11 mouse cellular contexts compared by ENCODE assay signal in the genomic region with DNA sequence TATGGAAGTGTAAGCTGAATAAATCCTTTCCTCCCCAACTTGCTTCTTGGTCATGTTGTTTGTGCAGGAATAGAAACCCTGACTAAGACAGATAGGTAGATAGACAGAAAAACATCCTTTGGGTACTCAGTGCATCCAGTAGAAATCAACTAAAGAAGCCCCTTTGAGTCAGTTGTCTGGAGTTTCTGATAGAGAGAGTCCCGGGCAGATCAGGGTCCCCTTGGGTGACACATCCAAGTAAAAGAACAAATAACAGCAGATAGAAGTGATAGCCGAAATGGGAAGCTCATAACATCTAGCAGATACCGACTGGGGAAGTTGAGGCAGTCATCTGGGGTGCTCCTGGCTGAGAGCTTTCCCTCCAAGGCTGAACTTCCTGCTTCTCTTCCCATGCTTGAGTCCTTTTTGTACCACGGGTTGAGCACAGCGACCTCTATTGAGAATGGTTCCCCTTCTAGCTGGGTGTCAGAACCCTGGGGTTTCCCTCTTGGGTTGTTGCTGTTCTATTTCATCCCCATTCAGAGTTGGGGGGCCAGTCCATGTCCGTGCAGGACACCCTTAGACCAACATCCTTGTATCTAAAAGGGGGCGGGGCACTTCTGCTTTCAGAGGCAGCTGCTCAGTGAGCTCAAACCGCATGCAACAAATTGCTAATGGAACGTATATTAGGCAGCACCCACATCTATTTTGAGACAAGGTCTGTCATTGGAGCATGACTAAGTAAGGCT. TPM values are rescaled to one million over a fixed set of nuclear protein-coding genes. Genes with fewer than 3 reads are reported as not detected.
DNase-seq lines count a peak whose midpoint lies in the region; ATAC-seq and TF ChIP-seq lines count a peak whose summit lies in the region.
"Had no signal": no experiment of that assay in that cellular context is flagged by ENCODE, and none has a peak within 500 bp of the region (broad histone marks: within the 10 kb centered on the region; RNA-seq: fewer than 3 reads in every experiment).

No protein-coding gene starts in this region.

- H3K36me3 ChIP-seq in lung, postnatal 0 days (ENCODE audit: insufficient read depth, low read length) = no peaks in the 10 kb centered on the region
- H3K36me3 ChIP-seq in macrophage (ENCODE audit: inconsistent target) = no peaks in the 10 kb centered on the region
- H3K36me3 ChIP-seq: heart, embryonic 13.5 days; kidney, embryonic 15.5 days had no signal

- no peaks in the 10 kb centered on the region for H3K79me2 ChIP-seq in macrophage (ENCODE audit: inconsistent target)

- no peak overlapping the region for H3K27ac ChIP-seq in lung, postnatal 0 days (ENCODE audit: low read length)
- H3K27ac ChIP-seq in macrophage = peak overlapping the region; percentile 92
- H3K27ac ChIP-seq: heart, embryonic 13.5 days; kidney, embryonic 15.5 days had no signal

- H3K4me3 ChIP-seq in lung, postnatal 0 days (ENCODE audit: low read depth, low read length) = no peak overlapping the region
- H3K4me3 ChIP-seq in macrophage (ENCODE audit: inconsistent target) = no peak overlapping the region
- H3K4me3 ChIP-seq: heart, embryonic 13.5 days; kidney, embryonic 15.5 days had no signal

- TF ChIP-seq EP300 in lung, postnatal 0 days (IDR thresholded peaks at IDR 0.05) = no peak

- WGBS in lung, postnatal 0 days = 67% methylated on average over 9 of the region's 9 CpGs
- WGBS in macrophage (ENCODE audit: missing documents) = 7% methylated on average over 9 of the region's 9 CpGs

- no peaks in the 10 kb centered on the region for H3K27me3 ChIP-seq in lung, postnatal 0 days (replicated peaks; ENCODE audit: insufficient read depth, low read length)
- H3K27me3 ChIP-seq: kidney, embryonic 15.5 days had no signal

- no peak overlapping the region for H3K4me2 ChIP-seq in lung, postnatal 0 days (replicated peaks; ENCODE audit: low read depth, low read length)
- H3K4me2 ChIP-seq: heart, embryonic 13.5 days; kidney, embryonic 15.5 days had no signal

- no peak for ATAC-seq in CD4-positive, CD25-positive, alpha-beta regulatory T cell, adult 4 months
- no peak; the same call in 1 of the 2 replicates for ATAC-seq in lung, postnatal 0 days

- H3K9ac ChIP-seq in lung, postnatal 0 days (replicated peaks; ENCODE audit: low read depth) = no peak overlapping the region
- H3K9ac ChIP-seq: heart, embryonic 13.5 days; kidney, embryonic 15.5 days had no signal

- DNase-seq in CD4-positive, CD25-positive, alpha-beta regulatory T cell, adult 2 months (ENCODE audit: low read depth, low spot score) = peak; percentile 14
- peak; percentile 33 to 40 for DNase-seq in lung, adult 18-20 months
- no peak for DNase-seq in lung, postnatal 0 days (ENCODE audit: low spot score)
- peak; percentile 90 to 93 for DNase-seq in spleen, postnatal 36 days (ENCODE audit: low spot score in 2 of 2)
- no peak for DNase-seq in frontal cortex, adult 2 months (ENCODE audit: extremely low spot score in 1 of 2, low spot score in 1 of 2)
- no peak for DNase-seq in gastrocnemius, adult 8-10 months (ENCODE audit: low spot score in 2 of 2)
- DNase-seq: cerebellum, postnatal 14 days had no signal

- no peaks in the 10 kb centered on the region for H3K4me1 ChIP-seq in lung, postnatal 0 days (ENCODE audit: insufficient read depth, low read depth, low read length)
- H3K4me1 ChIP-seq: heart, embryonic 13.5 days; kidney, embryonic 15.5 days had no signal

- TF ChIP-seq CTCF in lung, postnatal 0 days (IDR thresholded peaks at IDR 0.05) = no peak

- no peaks in the 10 kb centered on the region for H3K9me3 ChIP-seq in lung, postnatal 0 days (ENCODE audit: low read length)
- H3K9me3 ChIP-seq: heart, embryonic 13.5 days; kidney, embryonic 15.5 days had no signal

RNA-seq across cellular contexts. Expression of a gene that starts 34.3 kb away (rescaled TPM):
- polyA plus RNA-seq in CD4-positive, CD25-positive, alpha-beta regulatory T cell, adult 4 months (2017; shearing (Covaris generic)) = 10 to 100 TPM; 10.8 to 18.2 TPM
- 95.8 and 107 TPM in 2 replicates for polyA plus RNA-seq in lung, postnatal 0 days (2015; fragmentation: Nextera tagmentation; extraction: Ambion mirVana)
- total RNA-seq in macrophage (2018; cell fraction: chromatin; rRNA removed) = 10 to 100 TPM; 17.7 to 55.6 (median 31.3) TPM
- total RNA-seq in macrophage (2018; cell fraction: cytosol; rRNA removed) = 10 to 100 TPM; 47.4 to 73.7 (median 62.6) TPM
- total RNA-seq in macrophage (2018; cell fraction: nucleus; rRNA removed) = 10 to 100 TPM; 30.4 to 62.1 (median 42.6) TPM
- 36.4 to 59.4 TPM (median 58.5 TPM) in 3 replicates for polyA plus RNA-seq in macrophage (2018)
- 48.1 and 49.8 TPM in 2 replicates for polyA plus RNA-seq in frontal cortex, adult 2 months (2012; rRNA removed)
- 10 to 100 TPM; 14.3 to 22.0 (median 16.8) TPM for total RNA-seq in gastrocnemius, adult 8-10 months (2022)

RNA-seq across cellular contexts. Expression of a gene that starts 47.0 kb away (rescaled TPM):
- polyA plus RNA-seq in CD4-positive, CD25-positive, alpha-beta regulatory T cell, adult 4 months (2017; shearing (Covaris generic)) = 10 to 100 TPM; 69.0 to 94.8 TPM
- 44.7 and 47.3 TPM in 2 replicates for polyA plus RNA-seq in lung, postnatal 0 days (2015; fragmentation: Nextera tagmentation; extraction: Ambion mirVana)
- 100 to 1,000 TPM in 18 of 26 experiments, 10 to 100 TPM in 8; 29.2 to 200 (median 142) TPM for total RNA-seq in macrophage (2018; cell fraction: chromatin; rRNA removed)
- 10 to 100 TPM; 50.6 to 78.7 (median 65.9) TPM for total RNA-seq in macrophage (2018; cell fraction: cytosol; rRNA removed)
- 100 to 1,000 TPM in 7 of 26 experiments, 10 to 100 TPM in 19; 37.2 to 124 (median 75.3) TPM for total RNA-seq in macrophage (2018; cell fraction: nucleus; rRNA removed)
- polyA plus RNA-seq in macrophage (2018) = 58.7 to 88.9 TPM (median 64.1 TPM) in 3 replicates
- 464 and 504 TPM in 2 replicates for polyA plus RNA-seq in frontal cortex, adult 2 months (2012; rRNA removed)
- total RNA-seq in gastrocnemius, adult 8-10 months (2022) = 10 to 100 TPM; 16.2 to 24.2 (median 18.6) TPM

Comparison
In these comparisons a context has a peak if more than half of its experiments do, and no peak if none do; other contexts are left out.
1. DNase-seq: peak in CD4-positive, CD25-positive, alpha-beta regulatory T cell, adult 2 months (single experiment), lung, adult 18-20 months (2 of 2) and spleen, postnatal 36 days (2 of 2); none in lung, postnatal 0 days (single experiment), frontal cortex, adult 2 months (0 of 2) and gastrocnemius, adult 8-10 months (0 of 2).